Mouse (Mus musculus): Measurements from ENCODE around the gene Fmo4. TPM values are rescaled to one million over a fixed set of nuclear protein-coding genes. Genes with fewer than 3 reads are reported as not detected.

The Fmo4 gene
- polyA plus RNA-seq, 1 experiment from 2014 or later, result 0.13 TPM

- H3K9ac ChIP-seq (replicated peaks; ENCODE audit: low read depth, low read length), result no peak overlapping the region
- H3K4me3 ChIP-seq (replicated peaks; ENCODE audit: low read length), result no peak overlapping the region
- no peak overlapping the region for H3K27ac ChIP-seq (ENCODE audit: low read length)
- no peaks in the 10 kb centered on the region for H3K36me3 ChIP-seq (ENCODE audit: control insufficient read depth, insufficient read depth)
- no peak for ATAC-seq
- no peaks in the 10 kb centered on the region for H3K27me3 ChIP-seq (replicated peaks; ENCODE audit: control insufficient read depth, insufficient read depth, low read length)
- H3K4me1 ChIP-seq (replicated peaks; ENCODE audit: control insufficient read depth, insufficient read depth, low read length), result no peaks in the 10 kb centered on the region
- H3K4me2 ChIP-seq (ENCODE audit: low read length), result no peak overlapping the region
- no peaks in the 10 kb centered on the region for H3K9me3 ChIP-seq (ENCODE audit: control insufficient read depth, low read length)
- 60% methylated on average over 4 of the region's 4 CpGs for WGBS
Measured at GRCm38 (mm10) chr1:162771617-162772360, 42.0 kb downstream of the Fmo4 start.

GRCm38 (mm10) chr1:162752009-162752408 lies 61.8 kb downstream of the Fmo4 start:
- Histone ChIP-seq H3K4me2 (ENCODE audit: low read length) (no peak overlapping the region), H3K9ac (replicated peaks; ENCODE audit: low read depth, low read length) (no peak overlapping the region), H3K36me3 (ENCODE audit: control insufficient read depth, insufficient read depth) (no peaks in the 10 kb centered on the region), H3K9me3 (ENCODE audit: control insufficient read depth, low read length) (no peaks in the 10 kb centered on the region), H3K27me3 (replicated peaks; ENCODE audit: control insufficient read depth, insufficient read depth, low read length) (no peaks in the 10 kb centered on the region), H3K27ac (ENCODE audit: low read length) (no peak overlapping the region), H3K4me3 (replicated peaks; ENCODE audit: low read length) (no peak overlapping the region), H3K4me1 (replicated peaks; ENCODE audit: control insufficient read depth, insufficient read depth, low read length) (peaks cover 3% of the 10 kb centered on the region; the same call in 1 of the 2 replicates)
- no peak for ATAC-seq
- 90% methylated on average over 6 of the region's 6 CpGs for WGBS

GRCm38 (mm10) chr1:162749607-162750006 lies 64.2 kb downstream of the Fmo4 start:
- Histone ChIP-seq H3K9me3 (ENCODE audit: control insufficient read depth, low read length) (no peaks in the 10 kb centered on the region), H3K36me3 (ENCODE audit: control insufficient read depth, insufficient read depth) (no peaks in the 10 kb centered on the region), H3K27me3 (replicated peaks; ENCODE audit: control insufficient read depth, insufficient read depth, low read length) (no peaks in the 10 kb centered on the region), H3K4me3 (replicated peaks; ENCODE audit: low read length) (no peak overlapping the region), H3K4me2 (ENCODE audit: low read length) (no peak overlapping the region), H3K9ac (replicated peaks; ENCODE audit: low read depth, low read length) (no peak overlapping the region), H3K27ac (ENCODE audit: low read length) (no peak overlapping the region), H3K4me1 (replicated peaks; ENCODE audit: control insufficient read depth, insufficient read depth, low read length) (peaks cover 3% of the 10 kb centered on the region; the same call in 1 of the 2 replicates)
- ATAC-seq, result peak; percentile 45
- 70% methylated on average over 7 of the region's 7 CpGs for WGBS

- Histone ChIP-seq H3K36me3 (ENCODE audit: control insufficient read depth, insufficient read depth) (no peaks in the 10 kb centered on the region), H3K9ac (replicated peaks; ENCODE audit: low read depth, low read length) (no peak overlapping the region), H3K27ac (ENCODE audit: low read length) (no peak overlapping the region), H3K4me1 (replicated peaks; ENCODE audit: control insufficient read depth, insufficient read depth, low read length) (peaks cover 3% of the 10 kb centered on the region; the same call in 1 of the 2 replicates), H3K4me3 (replicated peaks; ENCODE audit: low read length) (no peak overlapping the region), H3K27me3 (replicated peaks; ENCODE audit: control insufficient read depth, insufficient read depth, low read length) (no peaks in the 10 kb centered on the region), H3K9me3 (ENCODE audit: control insufficient read depth, low read length) (no peaks in the 10 kb centered on the region), H3K4me2 (ENCODE audit: low read length) (no peak overlapping the region)
- 83% methylated on average over 5 of the region's 5 CpGs for WGBS
- ATAC-seq, result no peak
Measured at GRCm38 (mm10) chr1:162748761-162749160, 65.0 kb downstream of the Fmo4 start.

Other genes starting within 250 kb of the Fmo4 start
- 79.8 and 81.2 TPM in 2 replicates for gene Vamp4, start 243.5 kb downstream of the Fmo4 start, polyA plus RNA-seq (2015; fragmentation: Nextera tagmentation; extraction: Ambion mirVana)
- gene Myoc, start 174.8 kb downstream of the Fmo4 start, polyA plus RNA-seq (2015; fragmentation: Nextera tagmentation; extraction: Ambion mirVana), result not detected in 2 replicates
- not detected in 2 replicates for gene Myocos, start 155.8 kb downstream of the Fmo4 start, polyA plus RNA-seq (2015; fragmentation: Nextera tagmentation; extraction: Ambion mirVana)
- gene Prrc2c, start 73.4 kb downstream of the Fmo4 start, polyA plus RNA-seq (2015; fragmentation: Nextera tagmentation; extraction: Ambion mirVana), result 123 and 134 TPM in 2 replicates
- gene Fmo1, start 52.6 kb upstream of the Fmo4 start, polyA plus RNA-seq (2015; fragmentation: Nextera tagmentation; extraction: Ambion mirVana), result 22.5 and 29.2 TPM in 2 replicates
- 0.17 TPM in 1 of 2 replicates, not detected in the other for gene Fmo2, start 84.8 kb upstream of the Fmo4 start, polyA plus RNA-seq (2015; fragmentation: Nextera tagmentation; extraction: Ambion mirVana)
- not detected in 2 replicates for gene Fmo6, start 123.5 kb upstream of the Fmo4 start, polyA plus RNA-seq (2015; fragmentation: Nextera tagmentation; extraction: Ambion mirVana)
- not detected in 2 replicates for gene Fmo3, start 170.6 kb upstream of the Fmo4 start, polyA plus RNA-seq (2015; fragmentation: Nextera tagmentation; extraction: Ambion mirVana)

All from forebrain, embryonic 16.5 days (tissue).